Mouse (Mus musculus): ENCODE data around the gene Bpifc.
"Not testable (repeated sequence)": the region's sequence is repeated elsewhere in the genome, so short reads cannot be mapped to it uniquely, and the experiment has no call there.

The Bpifc gene

DNA sequence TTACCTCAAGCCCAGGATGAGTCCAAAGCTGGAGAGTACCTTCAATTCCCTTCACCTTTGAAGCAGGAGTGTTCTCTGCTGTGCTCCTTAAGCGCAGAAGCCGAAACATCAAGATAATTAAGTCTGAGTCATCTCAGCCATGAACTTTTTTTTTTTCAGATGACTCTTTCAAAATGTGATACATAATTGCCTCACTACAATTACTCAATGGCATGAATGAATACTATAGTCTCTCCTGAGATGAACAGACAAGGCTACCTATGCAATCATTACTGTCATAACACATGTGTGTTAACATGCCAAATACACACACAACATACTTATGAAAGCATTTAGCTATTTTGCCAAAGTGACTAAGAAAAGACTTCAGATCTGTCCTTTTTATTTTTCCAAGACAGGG is at the start of gene Bpifc:
Gene Bpifc, minus strand, starts transcription at position 115 of the 400 bp plus-strand sequence.
- DNase-seq (ENCODE audit: low read depth): no peak

DNA sequence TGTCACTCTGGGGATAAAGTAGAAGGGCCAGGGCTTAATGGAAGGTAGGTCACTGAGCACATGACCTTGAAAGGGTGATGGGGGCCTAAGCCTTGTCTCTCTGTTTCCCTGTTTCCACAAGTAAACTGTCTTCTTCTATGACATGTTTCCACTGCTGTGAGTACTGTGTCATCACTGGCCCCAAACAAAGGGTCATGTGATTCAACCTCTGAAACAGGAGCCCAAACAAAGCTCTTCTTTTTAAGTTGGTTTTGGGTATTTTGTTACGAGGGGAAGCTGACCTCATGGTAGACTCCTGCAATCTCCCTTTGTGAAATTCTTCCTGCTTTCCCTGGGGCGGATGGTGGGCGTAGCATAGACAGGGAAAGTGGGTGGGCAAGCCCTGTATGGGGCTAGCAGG is 48.6 kb upstream of the Bpifc start:
- DNase-seq (ENCODE audit: low read depth): no peak

DNA sequence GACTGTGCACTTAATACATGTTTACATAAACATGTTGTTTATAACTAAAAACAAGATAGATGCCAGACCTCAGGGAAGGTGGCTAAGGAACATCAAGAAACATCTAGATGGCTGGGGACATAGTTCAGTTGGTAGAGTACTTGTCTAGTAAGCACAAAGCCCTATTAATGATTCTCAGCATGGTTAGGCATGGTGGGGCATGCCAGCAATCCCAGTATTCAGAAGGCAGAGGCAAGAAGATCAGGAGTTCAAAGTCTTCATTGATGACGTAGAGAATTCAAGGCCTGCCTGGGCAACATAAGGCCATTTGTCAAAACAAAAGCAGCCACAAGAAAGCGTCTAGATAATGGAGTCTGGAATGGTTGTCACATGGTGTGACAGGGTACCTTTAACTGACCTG is 46.0 kb upstream of the Bpifc start:
- DNase-seq (ENCODE audit: low read depth): no peak

DNA sequence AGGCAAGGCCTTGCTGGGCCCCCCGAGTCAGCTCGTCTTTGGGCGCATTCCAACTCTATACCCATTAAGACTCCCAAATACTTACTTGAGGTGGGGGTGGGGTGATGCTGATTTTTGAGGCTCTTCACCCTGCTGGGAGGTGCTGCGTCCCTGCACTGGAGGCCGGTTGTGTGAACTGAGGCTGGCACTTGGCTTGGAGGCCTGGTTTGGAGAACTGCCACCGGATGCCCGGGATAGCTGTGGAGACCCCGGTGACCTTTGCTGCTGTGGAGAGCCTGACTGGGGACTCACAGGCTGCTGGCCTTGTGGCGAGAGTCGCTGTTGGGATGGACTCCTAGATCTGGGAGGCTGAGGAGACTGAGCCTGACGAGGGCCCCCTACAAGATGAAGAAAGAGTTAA is 45.6 kb upstream of the Bpifc start:
- no peak for DNase-seq (ENCODE audit: low read depth)

DNA sequence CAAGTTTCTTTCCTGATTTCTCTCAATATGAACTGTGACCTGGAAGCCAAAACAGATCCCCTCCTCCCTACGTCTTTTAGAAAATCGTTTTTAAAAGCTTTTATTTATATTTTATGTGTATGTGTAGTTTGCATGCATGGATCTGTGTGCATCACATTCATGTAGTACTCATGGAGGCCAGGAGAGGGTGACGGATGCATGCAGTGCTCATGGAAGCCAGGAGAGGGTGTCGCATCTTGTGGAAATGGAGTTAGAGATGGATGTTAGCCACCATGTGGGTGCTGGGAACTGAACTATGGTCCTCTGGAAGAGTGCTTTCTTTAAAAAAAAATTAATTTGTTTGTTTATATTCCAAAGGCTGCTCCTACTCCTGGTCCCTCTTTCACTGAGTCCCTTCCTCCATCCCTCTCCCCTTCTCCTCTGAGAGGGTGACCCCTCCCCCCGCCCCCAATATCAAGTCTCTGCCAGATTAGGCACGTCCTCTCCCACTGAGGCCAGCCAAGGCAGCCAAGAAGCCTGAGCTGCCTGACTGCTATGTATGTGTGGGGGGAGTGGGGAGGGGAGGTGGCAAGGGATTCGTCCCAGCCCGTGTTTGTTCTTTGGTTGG is 44.7 kb upstream of the Bpifc start:
- DNase-seq (ENCODE audit: low read depth): no peak

DNA sequence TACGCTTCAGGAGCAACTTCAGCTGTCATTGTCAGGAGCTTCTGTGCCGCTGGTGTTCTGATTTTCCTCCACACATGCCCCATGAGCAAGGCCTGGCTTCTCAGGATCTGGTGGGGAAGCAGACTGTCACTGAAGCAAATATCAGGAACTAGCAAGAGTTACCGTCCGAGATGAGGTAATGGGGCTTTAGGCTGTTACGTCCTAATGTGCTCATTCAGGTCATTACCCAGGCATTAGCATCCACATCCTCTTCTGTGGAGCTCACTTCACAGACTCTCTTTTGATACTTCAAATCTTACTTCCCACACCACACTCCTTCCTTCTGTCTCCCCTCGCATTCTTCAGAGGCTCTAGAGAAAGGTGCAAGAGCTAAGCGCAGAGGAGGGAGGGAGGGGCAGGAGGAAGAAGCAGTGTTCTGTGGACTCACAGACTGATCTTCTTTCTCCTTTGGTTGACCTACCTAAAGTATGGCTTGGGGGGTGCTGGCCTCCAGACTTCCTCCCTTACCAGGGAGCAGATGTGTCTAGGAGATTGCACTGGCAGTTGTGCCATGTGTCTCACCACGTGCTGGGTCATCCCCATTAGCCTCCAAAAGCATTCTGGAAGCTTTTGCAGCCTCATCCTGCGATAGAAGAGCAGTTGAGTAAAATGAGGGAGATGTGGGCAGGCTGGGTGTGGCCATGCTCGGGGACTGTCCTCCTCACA is 41.3 kb upstream of the Bpifc start:
- DNase-seq (ENCODE audit: low read depth): peak; percentile 39

DNA sequence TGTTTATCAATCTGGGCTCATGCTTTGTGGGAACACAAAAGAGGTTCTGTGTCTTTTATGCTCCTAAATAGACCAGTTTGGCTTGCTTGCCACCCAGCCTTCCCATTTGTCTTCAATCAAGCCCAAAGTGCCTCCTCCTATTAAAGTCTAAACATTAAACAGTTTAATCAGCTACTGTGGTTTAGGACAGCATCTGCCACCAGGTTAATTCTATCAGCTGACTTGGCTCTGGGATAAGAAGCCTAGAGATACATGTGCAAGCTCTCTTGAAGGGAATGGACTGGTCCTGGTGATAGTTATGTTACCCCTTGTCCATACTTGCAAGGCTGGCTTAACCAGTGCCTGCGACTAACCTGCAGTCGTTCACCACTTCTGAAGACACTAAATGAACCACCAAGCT is 38.8 kb upstream of the Bpifc start:
- DNase-seq (ENCODE audit: low read depth): no peak

DNA sequence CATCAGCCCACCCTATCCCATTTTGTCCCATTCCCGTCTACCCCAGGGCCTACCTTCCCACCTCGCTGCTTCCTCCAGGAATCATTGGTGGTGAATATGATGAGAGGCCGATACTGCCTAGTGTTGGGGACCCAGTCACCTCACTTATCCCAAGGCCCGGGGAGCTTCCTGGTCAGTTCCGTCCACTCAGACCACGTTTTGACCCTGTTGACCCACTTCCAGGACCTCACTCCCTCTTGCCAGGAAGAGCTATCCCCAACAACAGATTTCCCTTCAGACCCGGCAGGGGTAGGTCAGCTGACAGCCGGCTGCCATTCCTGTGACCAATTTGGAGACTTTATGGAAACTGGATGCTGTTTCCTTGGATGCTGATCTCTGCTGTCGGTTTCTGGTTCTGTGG is 36.1 kb upstream of the Bpifc start:
- DNase-seq (ENCODE audit: low read depth): no peak

DNA sequence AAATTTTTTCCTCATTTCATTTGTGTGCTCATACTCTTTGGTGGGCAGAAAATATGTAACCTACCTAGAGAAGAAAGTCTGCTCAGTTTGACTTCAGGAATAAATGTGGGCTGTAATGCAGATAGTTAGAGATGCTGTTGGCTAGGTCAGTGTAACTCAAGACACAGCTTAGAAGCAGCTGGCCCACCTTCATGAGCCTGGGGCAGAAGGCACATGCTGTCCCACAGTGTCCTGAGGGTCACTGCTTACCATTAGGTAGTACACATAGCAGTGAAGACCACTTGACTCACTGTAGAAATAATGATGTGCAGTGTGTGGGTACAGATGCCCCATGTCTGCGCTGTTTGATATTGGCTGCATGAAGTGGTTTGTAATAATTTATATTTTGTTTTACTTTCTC is 34.7 kb upstream of the Bpifc start:
- DNase-seq (ENCODE audit: low read depth): no peak

DNA sequence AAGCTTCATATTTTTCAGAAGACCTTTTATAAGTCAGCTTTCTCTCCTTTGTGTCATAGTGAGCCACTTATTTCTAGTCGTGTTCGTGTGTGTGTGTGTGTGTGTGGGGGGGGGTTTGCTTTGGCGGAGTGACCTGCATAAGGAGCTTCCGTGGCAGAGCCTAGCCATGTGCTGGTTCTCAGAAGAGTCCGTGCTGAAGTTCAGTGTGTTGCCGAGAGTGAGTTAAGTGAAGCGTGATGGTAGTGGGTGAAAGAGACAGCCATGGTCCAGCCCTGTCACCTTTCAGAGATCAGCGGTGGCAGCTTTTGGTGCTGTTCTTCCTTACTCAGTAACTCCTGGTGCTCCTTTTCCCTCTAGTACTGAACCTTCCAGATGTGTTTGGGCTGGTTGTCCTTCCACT is 32.4 kb upstream of the Bpifc start:
- DNase-seq (ENCODE audit: low read depth): no peak

DNA sequence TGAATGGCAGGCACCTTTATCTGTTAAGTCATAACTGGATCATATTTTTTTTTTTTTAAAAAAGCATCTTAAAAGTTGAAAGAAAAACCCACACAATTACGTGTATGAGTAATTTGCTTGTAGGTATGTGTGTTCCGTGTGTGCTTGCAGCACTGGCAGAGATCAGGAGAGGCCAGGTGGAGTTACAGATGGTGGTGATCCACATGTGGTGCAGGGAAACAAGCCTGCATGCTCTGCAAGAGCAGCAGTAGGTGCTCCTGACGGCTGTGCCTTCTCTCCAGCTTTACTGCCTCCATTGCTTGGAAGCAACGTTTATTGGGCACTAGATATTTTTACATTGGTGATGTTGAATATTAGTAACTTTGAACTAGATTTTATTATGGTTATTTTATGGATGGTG is 32.0 kb upstream of the Bpifc start:
- no peak for DNase-seq (ENCODE audit: low read depth)

DNA sequence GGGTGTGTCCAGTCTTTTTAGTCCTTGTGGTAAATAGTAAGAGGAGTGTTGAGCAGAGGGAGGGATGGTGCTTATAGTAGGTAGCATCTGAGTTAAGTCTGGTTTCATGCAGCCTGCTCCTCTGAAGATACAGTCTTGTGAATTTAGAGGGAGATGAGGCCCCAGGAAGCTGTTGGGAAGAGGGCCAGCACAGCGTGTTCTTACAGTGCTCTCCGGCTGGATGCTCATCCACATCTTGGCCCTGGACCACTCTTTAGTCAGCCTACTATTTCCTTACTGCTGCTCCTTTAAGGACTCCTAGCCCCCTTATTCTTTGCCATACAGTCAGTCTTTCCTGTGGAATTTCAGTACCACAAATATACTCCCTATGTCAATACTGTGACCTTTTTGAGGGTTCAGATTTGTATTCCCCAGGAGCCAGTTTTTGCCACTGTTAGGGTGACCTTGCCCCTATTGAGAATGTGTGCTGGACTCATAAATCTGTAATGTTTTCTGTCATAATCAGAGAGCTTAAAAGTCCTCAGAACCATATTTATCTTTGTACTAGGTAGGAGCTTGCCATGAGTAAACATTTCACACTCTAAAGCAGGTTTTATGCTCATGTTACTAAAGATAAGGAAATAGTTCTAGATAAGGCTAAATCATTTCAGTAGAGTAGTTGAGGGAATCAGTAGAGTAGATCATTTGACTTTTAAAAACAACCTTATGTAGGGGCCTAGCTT is 22.5 kb upstream of the Bpifc start:
- no peak for DNase-seq (ENCODE audit: low read depth)

DNA sequence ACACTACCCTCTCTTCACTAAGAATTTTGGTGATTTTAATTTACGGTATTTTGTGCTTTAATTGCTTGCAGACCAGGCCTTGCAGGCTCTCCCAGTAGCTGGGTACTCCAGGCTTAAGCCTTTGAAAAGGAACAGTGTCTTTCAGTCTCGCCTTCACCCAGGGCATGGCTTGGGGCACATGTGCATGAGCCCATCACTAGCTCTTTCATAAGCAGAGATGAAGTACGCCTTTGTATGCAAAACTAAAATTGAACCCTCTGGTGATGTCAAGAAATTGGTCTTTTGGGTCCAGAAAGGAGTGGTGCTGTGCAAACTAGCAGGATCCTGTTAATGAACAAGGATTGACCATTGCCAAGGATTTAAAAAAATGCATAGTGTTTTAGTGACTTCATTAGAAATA is 20.8 kb upstream of the Bpifc start:
- no peak for DNase-seq (ENCODE audit: low read depth)

DNA sequence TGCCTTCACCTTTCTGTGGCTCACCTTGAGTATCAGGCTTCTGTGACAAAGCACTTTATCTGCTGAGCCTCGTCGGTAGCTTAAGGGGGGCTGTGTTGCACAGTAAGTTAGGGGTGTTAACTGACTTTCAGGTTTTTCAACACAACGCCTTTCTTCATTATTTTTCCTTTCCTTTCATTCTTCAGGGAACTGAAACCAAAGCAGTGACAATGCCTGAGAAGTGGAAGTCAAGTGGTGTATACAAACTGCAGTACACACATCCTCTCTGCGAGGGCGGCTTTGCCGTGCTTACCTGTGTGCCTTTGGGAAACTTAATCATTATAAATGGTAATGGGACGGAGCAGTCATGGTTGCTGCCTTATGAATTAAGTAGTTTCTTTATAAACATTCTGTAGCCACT is 19.0 kb upstream of the Bpifc start:
- no peak for DNase-seq (ENCODE audit: low read depth)

DNA sequence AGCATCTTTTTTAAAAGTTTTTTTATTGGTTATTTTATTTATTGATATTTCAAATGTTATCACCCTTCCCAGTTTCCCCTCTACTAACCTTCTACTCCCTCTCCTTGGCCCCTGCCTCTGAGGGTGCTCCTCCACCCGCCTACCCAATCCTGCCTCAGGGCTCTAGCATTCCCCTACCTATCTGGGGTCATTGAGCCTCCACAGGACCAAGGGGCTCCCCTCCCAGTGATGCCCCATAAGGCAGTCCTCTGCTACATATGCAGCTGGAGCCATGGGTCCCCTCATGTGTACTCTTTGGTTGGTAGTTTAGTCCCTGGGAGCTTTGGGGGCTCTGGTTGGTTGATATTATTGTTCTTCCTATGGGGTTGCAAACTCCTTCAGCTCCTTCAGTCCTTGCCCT is 15.1 kb upstream of the Bpifc start:
- DNase-seq (ENCODE audit: low read depth): not testable (repeated sequence)

DNA sequence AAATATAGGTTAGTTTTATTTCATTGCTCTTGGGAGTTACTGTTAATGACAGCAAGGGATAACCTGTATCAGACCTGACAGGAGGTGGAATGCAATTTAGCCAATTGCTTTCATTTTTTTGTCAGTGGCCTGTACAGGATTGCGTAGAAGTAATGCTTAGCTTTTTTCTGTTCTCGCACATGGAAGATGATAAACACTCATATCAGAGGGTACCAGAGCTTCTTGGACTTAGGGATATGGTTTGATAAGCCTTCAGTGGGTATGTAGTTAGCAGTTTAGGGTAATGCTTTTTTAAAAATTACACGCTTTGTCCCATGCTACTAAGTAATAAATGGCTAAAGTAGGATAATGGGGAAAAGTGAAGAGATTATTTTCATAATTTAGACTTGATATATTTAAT is 14.7 kb upstream of the Bpifc start:
- peak; percentile 89 for DNase-seq (ENCODE audit: low read depth)

DNA sequence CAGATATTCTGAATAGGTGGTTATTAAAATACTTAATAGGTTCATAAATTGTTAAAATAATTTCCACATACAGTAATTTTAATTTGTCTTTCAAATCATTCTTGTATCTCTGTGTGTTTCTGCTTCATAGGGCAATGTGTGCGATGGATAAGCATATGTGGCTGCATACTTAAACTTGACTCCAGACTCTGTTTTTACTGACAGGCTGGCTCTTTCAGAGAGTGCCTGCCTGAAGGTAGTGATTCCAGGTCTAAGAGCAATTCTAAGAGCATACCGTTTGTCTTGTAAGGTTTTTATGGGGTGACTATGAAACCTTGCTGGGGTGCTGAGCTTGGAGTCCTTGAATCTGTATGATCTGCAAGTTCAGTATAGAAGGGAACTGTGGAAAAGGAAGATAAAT is 14.2 kb upstream of the Bpifc start:
- DNase-seq (ENCODE audit: low read depth): no peak

DNA sequence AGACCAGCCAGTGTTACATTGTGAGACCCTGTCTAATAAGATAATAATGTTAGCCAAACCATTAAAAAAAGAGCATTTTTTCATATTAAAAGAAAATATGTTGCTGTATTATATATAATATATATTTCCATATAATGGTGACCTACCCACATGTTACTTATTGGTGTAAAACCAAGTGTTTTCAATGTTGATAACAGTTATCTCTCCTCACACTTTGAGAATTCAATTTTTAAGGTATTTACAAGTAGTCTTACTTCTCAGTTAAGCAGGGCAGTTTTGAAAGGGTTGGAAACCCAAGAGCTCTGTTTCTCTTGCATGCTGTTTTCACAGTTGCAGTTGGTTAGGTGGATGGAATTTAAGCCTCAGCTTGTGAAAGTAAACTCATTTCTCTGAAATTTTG is 11.5 kb upstream of the Bpifc start:
- peak; percentile 34 for DNase-seq (ENCODE audit: low read depth)

DNA sequence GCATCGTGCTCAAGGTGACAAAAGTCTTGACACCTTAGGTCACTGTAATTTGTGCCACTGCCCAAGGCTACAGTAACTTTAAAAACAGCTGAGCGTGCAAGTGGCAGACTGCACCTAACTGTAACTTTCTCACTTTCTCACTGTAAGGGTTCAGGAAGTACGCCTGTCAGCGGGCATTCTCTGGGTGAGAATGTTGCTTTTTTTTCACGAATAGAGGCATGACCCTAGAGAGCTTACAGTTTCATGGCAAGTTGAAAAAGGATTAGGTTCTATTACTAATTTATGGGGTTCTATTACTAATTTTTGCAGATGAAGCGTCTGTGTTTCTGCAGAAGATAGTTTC is 10.8 kb upstream of the Bpifc start:
- no peak for DNase-seq (ENCODE audit: low read depth)

DNA sequence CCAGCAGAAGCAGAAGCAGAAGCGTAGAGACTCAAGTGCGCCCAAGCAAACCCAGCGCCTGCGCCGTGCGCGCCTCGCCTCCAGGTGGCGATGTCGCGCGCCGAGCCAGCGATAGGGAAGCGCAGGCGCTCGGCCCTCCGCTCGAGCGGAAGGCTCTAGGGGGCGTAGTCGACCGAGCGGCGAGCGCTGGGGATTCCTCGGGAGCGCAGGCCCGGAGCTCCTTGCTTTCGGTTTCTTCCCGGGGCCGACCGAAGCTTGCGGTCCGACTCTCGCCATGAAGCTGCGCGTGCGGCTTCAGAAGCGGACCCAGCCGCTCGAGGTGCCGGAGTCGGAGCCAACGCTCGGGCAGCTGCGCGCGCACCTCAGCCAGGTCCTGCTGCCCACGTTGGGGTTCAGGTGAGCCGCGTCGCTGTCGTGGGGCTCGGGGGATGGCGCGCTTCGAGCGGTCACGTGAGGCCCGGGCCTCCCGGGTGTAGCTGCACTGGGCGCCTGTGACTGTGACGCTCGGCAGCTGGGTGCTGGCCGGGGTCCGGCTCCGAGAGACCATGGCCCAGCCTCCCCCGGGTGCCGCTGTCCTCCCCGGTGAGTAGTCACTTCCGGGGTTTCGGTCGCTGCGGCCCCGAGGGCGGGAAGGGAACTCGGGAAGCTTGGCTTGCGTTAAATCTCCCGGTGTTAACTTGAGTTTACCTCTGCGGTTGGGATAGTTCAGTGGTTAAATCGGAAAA is 10.2 kb upstream of the Bpifc start, which contains the start of gene Fbxo7:
Gene Fbxo7, plus strand, starts transcription at position 224 of the 725 bp plus-strand sequence.
- peak; percentile 81 for DNase-seq (ENCODE audit: low read depth)

DNA sequence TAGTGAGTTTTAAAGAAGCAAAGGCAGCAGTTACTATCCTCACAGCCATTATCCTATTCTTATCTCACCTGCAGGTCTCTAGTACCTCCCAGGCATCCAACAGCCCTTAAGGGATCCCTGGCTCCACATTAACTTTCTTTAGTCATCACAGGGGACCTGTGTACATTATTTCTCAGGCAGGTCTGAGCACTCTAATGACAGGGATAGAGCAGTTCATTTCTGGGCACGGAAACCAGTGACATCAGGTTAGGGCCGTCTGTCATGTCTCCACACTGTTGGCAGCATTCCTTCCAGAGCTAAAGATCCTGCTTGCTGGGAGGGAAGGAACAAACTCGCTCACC is 9.7 kb upstream of the Bpifc start:
- no peak for DNase-seq (ENCODE audit: low read depth)

DNA sequence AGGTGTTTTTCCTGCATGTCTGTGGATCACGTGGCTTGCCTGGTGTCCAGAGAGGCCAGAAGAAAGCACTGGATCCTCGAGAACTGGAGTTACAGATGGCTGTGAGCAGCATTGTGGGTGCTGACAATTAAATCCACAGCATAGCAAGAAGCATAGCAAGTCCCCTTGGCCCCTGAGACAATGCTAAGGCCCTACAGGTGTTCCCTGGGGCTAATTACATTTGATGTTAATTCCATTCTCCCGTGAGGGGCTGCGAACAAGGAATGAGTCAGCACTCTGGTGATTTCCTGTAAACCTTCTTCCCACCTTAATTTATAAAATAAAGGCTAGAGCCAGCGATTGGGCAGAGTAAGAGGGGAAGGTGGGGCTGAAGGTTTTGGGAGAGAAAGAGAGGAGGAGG is 7.1 kb upstream of the Bpifc start:
- no peak for DNase-seq (ENCODE audit: low read depth)

DNA sequence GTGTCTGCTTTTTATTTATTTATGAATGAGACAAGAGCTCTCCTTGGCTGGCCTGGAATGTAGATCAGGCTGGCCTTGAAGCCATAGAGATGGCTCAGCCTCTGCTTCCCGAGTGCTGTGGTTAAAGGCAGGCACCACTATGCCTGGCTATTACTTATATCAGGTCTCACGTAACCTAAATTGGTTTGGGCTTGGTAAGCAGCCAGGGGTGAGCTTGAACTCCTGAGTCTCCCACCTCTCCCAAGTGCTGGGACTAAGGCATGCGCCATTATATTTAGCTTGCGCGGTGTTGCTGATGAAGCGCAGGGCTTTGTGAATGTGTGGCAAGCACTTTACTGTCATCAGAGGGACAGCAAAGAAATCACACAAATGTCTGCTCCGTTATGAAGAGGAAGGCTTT is 6.1 kb upstream of the Bpifc start:
- DNase-seq (ENCODE audit: low read depth): no peak

Measured in c-Kit-positive CD71-positive TER-119-negative erythroid progenitor cells, embryonic 14.5 days (primary cell).